Mouse (Mus musculus) regulatory T cell (primary cell): Measurements from ENCODE around the gene Esrrg.

ENCODE experiments used
- in situ Hi-C: fragments of 300-600 bp; cut with MboI, MseI; formaldehyde crosslinking; loops from one replicate; pipeline ENCODE4 v1.15.1; 2025; ENCODE audit warnings: high pct_unique_total_duplicates

Gene Esrrg

GRCm38 (mm10) chr1:187907407-187907806, 298.8 kb downstream of the Esrrg start:
- in situ Hi-C loops: no loop called here

GRCm38 (mm10) chr1:187907871-187908270, 299.3 kb downstream of the Esrrg start:
- in situ Hi-C loops: no loop called here

- in situ Hi-C loops: no loop called here
Observed at GRCm38 (mm10) chr1:187910718-187911117, 302.1 kb downstream of the Esrrg start.

GRCm38 (mm10) chr1:187911201-187911600, 302.6 kb downstream of the Esrrg start:
- in situ Hi-C loops: no loop called here

- in situ Hi-C loops: no loop called here
Observed at GRCm38 (mm10) chr1:187918303-187918702, 309.7 kb downstream of the Esrrg start.

- in situ Hi-C loops: no loop called here
Observed at GRCm38 (mm10) chr1:187918939-187919338, 310.3 kb downstream of the Esrrg start.

- in situ Hi-C loops: no loop called here
Observed at GRCm38 (mm10) chr1:187920156-187920777, 311.7 kb downstream of the Esrrg start.

- in situ Hi-C loops: no loop called here
Observed at GRCm38 (mm10) chr1:187931146-187931545, 322.6 kb downstream of the Esrrg start.

GRCm38 (mm10) chr1:187938652-187939051, 330.1 kb downstream of the Esrrg start:
- in situ Hi-C loops: loop anchor here (5.0 kb wide), 1 partner anchor 106 kb away; no protein-coding TSS in a partner anchor

GRCm38 (mm10) chr1:187939078-187939477, 330.5 kb downstream of the Esrrg start:
- in situ Hi-C loops: loop anchor here (5.0 kb wide), 1 partner anchor 107 kb away; no protein-coding TSS in a partner anchor

GRCm38 (mm10) chr1:187951506-187951905, 342.9 kb downstream of the Esrrg start:
- in situ Hi-C loops: no loop called here

- in situ Hi-C loops: no loop called here
Observed at GRCm38 (mm10) chr1:187956702-187957101, 348.1 kb downstream of the Esrrg start.

GRCm38 (mm10) chr1:187959192-187959591, 350.6 kb downstream of the Esrrg start:
- in situ Hi-C loops: no loop called here

- in situ Hi-C loops: no loop called here
Observed at GRCm38 (mm10) chr1:187961452-187961851, 352.9 kb downstream of the Esrrg start.

- in situ Hi-C loops: no loop called here
Observed at GRCm38 (mm10) chr1:187964829-187965760, 356.5 kb downstream of the Esrrg start.

- in situ Hi-C loops: no loop called here
Observed at GRCm38 (mm10) chr1:187965921-187966320, 357.3 kb downstream of the Esrrg start.

- in situ Hi-C loops: no loop called here
Observed at GRCm38 (mm10) chr1:187968379-187968778, 359.8 kb downstream of the Esrrg start.

GRCm38 (mm10) chr1:187969491-187969890, 360.9 kb downstream of the Esrrg start:
- in situ Hi-C loops: no loop called here

- in situ Hi-C loops: no loop called here
Observed at GRCm38 (mm10) chr1:187974396-187974795, 365.8 kb downstream of the Esrrg start.

GRCm38 (mm10) chr1:187975465-187976352, 367.1 kb downstream of the Esrrg start:
- in situ Hi-C loops: no loop called here

- in situ Hi-C loops: no loop called here
Observed at GRCm38 (mm10) chr1:187976353-187976730, 367.8 kb downstream of the Esrrg start.

- in situ Hi-C loops: no loop called here
Observed at GRCm38 (mm10) chr1:187981028-187981427, 372.4 kb downstream of the Esrrg start.
